Mouse (Mus musculus) kidney, embryonic 16.5 days (tissue): Measurements from ENCODE around the gene Hadh. TPM values are rescaled to one million over a fixed set of nuclear protein-coding genes. Genes with fewer than 3 reads are reported as not detected.
A peak's percentile ranks its signal among the peaks of the same experiment; 100 is the strongest.

Experiments
- ATAC-seq: fragments of 200-750 bp; cut with Nextera tagmentation; 2 replicates; pipeline ENCODE4 v1.8.0; 2017; ENCODE audit warnings: moderate TSS enrichment; ENCODE audit not compliant: low FRiP score, low TSS enrichment
- H3K27ac ChIP-seq: fragments of 300-500 bp; sonication (generic); 2 replicates; pipeline ENCODE4 v1.5.1; 2014; ENCODE audit warnings: low read length
- H3K27me3 ChIP-seq: fragments of 300-500 bp; sonication (generic); 2 replicates; pipeline ENCODE4 v1.6.1; 2014; ENCODE audit warnings: low read length, control low read depth, mixed read lengths; ENCODE audit not compliant: insufficient read depth
- H3K36me3 ChIP-seq: fragments of 300-500 bp; sonication (generic); 2 replicates; pipeline ENCODE4 v1.6.1; 2014; ENCODE audit warnings: low read length, control low read depth, mixed read lengths; ENCODE audit not compliant: insufficient read depth
- H3K4me1 ChIP-seq: fragments of 300-500 bp; sonication (generic); 2 replicates; pipeline ENCODE4 v1.6.1; 2014; ENCODE audit warnings: low read length, control low read depth, mixed read lengths; ENCODE audit not compliant: insufficient read depth
- H3K4me2 ChIP-seq: fragments of 300-500 bp; sonication (generic); replicated peaks from 2 replicates; pipeline ENCODE4 v1.6.1; 2014; ENCODE audit warnings: low read depth, low read length
- H3K4me3 ChIP-seq: fragments of 300-500 bp; sonication (generic); 2 replicates; pipeline ENCODE4 v1.5.1; 2014; ENCODE audit warnings: mild to moderate bottlenecking, low read length
- H3K9ac ChIP-seq: fragments of 300-500 bp; sonication (generic); replicated peaks from 2 replicates; pipeline ENCODE4 v1.6.1; 2014; ENCODE audit warnings: low read length
- H3K9me3 ChIP-seq: fragments of 300-500 bp; sonication (generic); 2 replicates; pipeline ENCODE4 v1.6.1; 2016; ENCODE audit warnings: low read length, control low read depth
- WGBS: fragments of 180-500 bp; shearing (Covaris S2); extraction: QIAGEN DNeasy Blood & Tissue Kit; methylation state at CpG from one replicate; pipeline ENCODE4 v1.1.7; 2014; 5-methylcytosine and 5-hydroxymethylcytosine counted together
- polyA plus RNA-seq: library from polyadenylated mRNA; unstranded; fragments of >200 nt; fragmentation: Nextera tagmentation; extraction: Ambion mirVana; gene quantifications from 2 replicates; pipeline ENCODE4 v1.2.1, GENCODE M21; 2015

The Hadh gene
- polyA plus RNA-seq, 1 experiment from 2014 or later: 132 TPM

- no peak overlapping the region for H3K9ac ChIP-seq
- peak; percentile 51; the same call in 1 of the 2 replicates for ATAC-seq
Measured at GRCm38 (mm10) chr3:131202311-131202710, 69.6 kb downstream of the Hadh start.

GRCm38 (mm10) chr3:131199590-131200288, 72.2 kb downstream of the Hadh start:
- no peaks in the 10 kb centered on the region for H3K9me3 ChIP-seq
- no peaks in the 10 kb centered on the region for H3K4me1 ChIP-seq
- no peak overlapping the region for H3K27ac ChIP-seq
- H3K4me2 ChIP-seq: no peak overlapping the region
- no peak overlapping the region for H3K4me3 ChIP-seq
- no peak for ATAC-seq
- H3K9ac ChIP-seq: no peak overlapping the region
- H3K27me3 ChIP-seq: no peaks in the 10 kb centered on the region
- no peaks in the 10 kb centered on the region for H3K36me3 ChIP-seq
- 79% methylated on average over 20 of the region's 20 CpGs for WGBS

More at GRCm38 (mm10) chr3:131202311-131202710, 69.6 kb downstream of the Hadh start:
- H3K9me3 ChIP-seq: no peaks in the 10 kb centered on the region
- H3K27ac ChIP-seq: no peak overlapping the region
- H3K36me3 ChIP-seq: no peaks in the 10 kb centered on the region
- H3K4me2 ChIP-seq: no peak overlapping the region
- no peak overlapping the region for H3K4me3 ChIP-seq
- H3K4me1 ChIP-seq: no peaks in the 10 kb centered on the region
- WGBS: 50% methylated on average over 7 of the region's 7 CpGs
- no peaks in the 10 kb centered on the region for H3K27me3 ChIP-seq

- Histone ChIP-seq H3K36me3 (no peaks in the 10 kb centered on the region), H3K4me2 (no peak overlapping the region), H3K4me3 (no peak overlapping the region), H3K27me3 (no peaks in the 10 kb centered on the region), H3K27ac (no peak overlapping the region), H3K9ac (no peak overlapping the region), H3K9me3 (no peaks in the 10 kb centered on the region), H3K4me1 (no peaks in the 10 kb centered on the region)
- 85% methylated on average over 3 of the region's 3 CpGs for WGBS
- ATAC-seq: no peak
Measured at GRCm38 (mm10) chr3:131198991-131199390, 72.9 kb downstream of the Hadh start.

- Histone ChIP-seq H3K9ac (no peak overlapping the region), H3K4me2 (no peak overlapping the region), H3K27ac (no peak overlapping the region), H3K27me3 (no peaks in the 10 kb centered on the region), H3K4me3 (no peak overlapping the region), H3K9me3 (no peaks in the 10 kb centered on the region), H3K36me3 (no peaks in the 10 kb centered on the region), H3K4me1 (no peaks in the 10 kb centered on the region)
- no peak for ATAC-seq
- 85% methylated on average over 8 of the region's 8 CpGs for WGBS
Measured at GRCm38 (mm10) chr3:131196507-131197019, 75.3 kb downstream of the Hadh start.

- Histone ChIP-seq H3K4me2 (no peak overlapping the region), H3K9me3 (no peaks in the 10 kb centered on the region), H3K4me3 (no peak overlapping the region), H3K9ac (no peak overlapping the region), H3K4me1 (no peaks in the 10 kb centered on the region), H3K27ac (no peak overlapping the region), H3K36me3 (no peaks in the 10 kb centered on the region), H3K27me3 (no peaks in the 10 kb centered on the region)
- no peak for ATAC-seq
- 78% methylated on average over 10 of the region's 10 CpGs for WGBS
Measured at GRCm38 (mm10) chr3:131196050-131196449, 75.9 kb downstream of the Hadh start.

GRCm38 (mm10) chr3:131191454-131191853, 80.4 kb downstream of the Hadh start:
- no peaks in the 10 kb centered on the region for H3K36me3 ChIP-seq
- no peak overlapping the region for H3K4me2 ChIP-seq
- no peaks in the 10 kb centered on the region for H3K4me1 ChIP-seq
- H3K27me3 ChIP-seq: no peaks in the 10 kb centered on the region
- no peak overlapping the region for H3K27ac ChIP-seq
- no peaks in the 10 kb centered on the region for H3K9me3 ChIP-seq
- no peak overlapping the region for H3K9ac ChIP-seq
- WGBS: 85% methylated on average over 7 of the region's 7 CpGs
- H3K4me3 ChIP-seq: no peak overlapping the region
- ATAC-seq: no peak

- no peak overlapping the region for H3K27ac ChIP-seq
- H3K4me3 ChIP-seq: no peak overlapping the region
- no peaks in the 10 kb centered on the region for H3K9me3 ChIP-seq
- 76% methylated on average over 19 of the region's 19 CpGs for WGBS
- no peak overlapping the region for H3K9ac ChIP-seq
- H3K27me3 ChIP-seq: no peaks in the 10 kb centered on the region
- no peak overlapping the region for H3K4me2 ChIP-seq
- no peak for ATAC-seq
- no peaks in the 10 kb centered on the region for H3K4me1 ChIP-seq
- H3K36me3 ChIP-seq: no peaks in the 10 kb centered on the region
Measured at GRCm38 (mm10) chr3:131190671-131191367, 81.1 kb downstream of the Hadh start.

GRCm38 (mm10) chr3:131190239-131190638, 81.7 kb downstream of the Hadh start:
- Histone ChIP-seq H3K4me3 (no peak overlapping the region), H3K4me1 (no peaks in the 10 kb centered on the region), H3K27ac (no peak overlapping the region), H3K36me3 (no peaks in the 10 kb centered on the region), H3K4me2 (no peak overlapping the region), H3K9ac (no peak overlapping the region), H3K9me3 (no peaks in the 10 kb centered on the region), H3K27me3 (no peaks in the 10 kb centered on the region)
- ATAC-seq: no peak
- WGBS: 54% methylated on average over 11 of the region's 11 CpGs

- ATAC-seq: no peak
- Histone ChIP-seq H3K36me3 (no peaks in the 10 kb centered on the region), H3K4me2 (no peak overlapping the region), H3K27me3 (no peaks in the 10 kb centered on the region), H3K27ac (no peak overlapping the region), H3K9me3 (no peaks in the 10 kb centered on the region), H3K4me1 (0 out of 2 replicates have a peak, but pooled peaks cover 3% of the 10 kb centered on the region), H3K9ac (no peak overlapping the region), H3K4me3 (no peak overlapping the region)
- 72% methylated on average over 5 of the region's 5 CpGs for whole genome bisulfite sequencing
Measured at GRCm38 (mm10) chr3:131186193-131186592, 85.7 kb downstream of the Hadh start.
